Mouse (Mus musculus) liver, adult (tissue): Measurements from ENCODE around the gene Dusp15.

Experiments used
- GATA4 ChIP-seq: IDR thresholded peaks from 2 replicates; pipeline ENCODE4 v1.6.1; 2014; ENCODE audit warnings: mild to moderate bottlenecking, low read length; ENCODE audit not compliant: insufficient replicate concordance

Dusp15 gene

GRCm38 (mm10) chr2:152917671-152918070 is 33.8 kb downstream of the Dusp15 start:
- TF ChIP-seq GATA4: no peak

GRCm38 (mm10) chr2:152916111-152916510 is 35.4 kb downstream of the Dusp15 start:
- no peak for TF ChIP-seq GATA4

GRCm38 (mm10) chr2:152915453-152915852 is 36.0 kb downstream of the Dusp15 start:
- no peak for TF ChIP-seq GATA4

GRCm38 (mm10) chr2:152914310-152915120 is 37.0 kb downstream of the Dusp15 start:
- TF ChIP-seq GATA4: no peak

- no peak for TF ChIP-seq GATA4
Measured at GRCm38 (mm10) chr2:152913471-152913870, 38.0 kb downstream of the Dusp15 start.

GRCm38 (mm10) chr2:152911432-152911831 is 40.1 kb downstream of the Dusp15 start:
- TF ChIP-seq GATA4: no peak

- TF ChIP-seq GATA4: no peak
Measured at GRCm38 (mm10) chr2:152911031-152911430, 40.5 kb downstream of the Dusp15 start, which contains the start of gene Mylk2. Gene Mylk2 (plus strand): TSS chr2:152911352.

GRCm38 (mm10) chr2:152909848-152910247 is 41.6 kb downstream of the Dusp15 start:
- TF ChIP-seq GATA4: no peak

- TF ChIP-seq GATA4: no peak
Measured at GRCm38 (mm10) chr2:152907114-152907943, 44.2 kb downstream of the Dusp15 start.

- TF ChIP-seq GATA4: no peak
Measured at GRCm38 (mm10) chr2:152906274-152907037, 45.0 kb downstream of the Dusp15 start.

- TF ChIP-seq GATA4: no peak
Measured at GRCm38 (mm10) chr2:152905036-152905829, 46.3 kb downstream of the Dusp15 start.

- TF ChIP-seq GATA4: no peak
Measured at GRCm38 (mm10) chr2:152904127-152904643, 47.3 kb downstream of the Dusp15 start.

GRCm38 (mm10) chr2:152903586-152903985 is 47.9 kb downstream of the Dusp15 start:
- no peak for TF ChIP-seq GATA4

- TF ChIP-seq GATA4: no peak
Measured at GRCm38 (mm10) chr2:152902658-152903057, 48.8 kb downstream of the Dusp15 start.
